In genomic region chr3:38567946-38568595, GRCm38 (mm10) we compare ENCODE assay signal across 16 mouse cellular contexts.
DNase-seq lines count a peak whose midpoint lies in the region; ATAC-seq and TF ChIP-seq lines count a peak whose summit lies in the region.
"Had no signal": no experiment of that assay in that cellular context is flagged by ENCODE, and none has a peak within 500 bp of the region (broad histone marks: within the 10 kb centered on the region; RNA-seq: fewer than 3 reads in every experiment).

No protein-coding gene starts in this region.

- H3K9me3 ChIP-seq in ES-Bruce4 (replicated peaks; ENCODE audit: control insufficient read depth, insufficient read depth, low read length, poor library complexity, severe bottlenecking) = no peaks in the 10 kb centered on the region
- H3K9me3 ChIP-seq in forebrain, embryonic 11.5 days (ENCODE audit: control insufficient read depth, low read length) = no peaks in the 10 kb centered on the region
- no peaks in the 10 kb centered on the region for H3K9me3 ChIP-seq in hindbrain, embryonic 12.5 days (replicated peaks)
- H3K9me3 ChIP-seq in midbrain, embryonic 13.5 days = no peaks in the 10 kb centered on the region
- H3K9me3 ChIP-seq: embryonic facial prominence, embryonic 13.5 days had no signal

- WGBS in forebrain, embryonic 11.5 days = 39% methylated on average over 8 of the region's 8 CpGs
- WGBS in hindbrain, embryonic 12.5 days = 33% methylated on average over 8 of the region's 8 CpGs
- 20% methylated on average over 8 of the region's 8 CpGs for WGBS in midbrain, embryonic 13.5 days

- 0 out of 2 replicates have a peak overlapping the region, but pooled peaks have one; percentile 19 for H3K27ac ChIP-seq in ES-Bruce4 (ENCODE audit: insufficient read depth, low read length)
- H3K27ac ChIP-seq in forebrain, embryonic 11.5 days (ENCODE audit: low read depth, low read length) = peak overlapping the region; percentile 37; the same call in 1 of the 2 replicates
- peak overlapping the region; percentile 78 for H3K27ac ChIP-seq in hindbrain, embryonic 12.5 days
- H3K27ac ChIP-seq in midbrain, embryonic 13.5 days = peak overlapping the region; percentile 75
- H3K27ac ChIP-seq: embryonic facial prominence, embryonic 13.5 days had no signal

- H3K4me3 ChIP-seq in ES-Bruce4 (ENCODE audit: low read depth, low read length) = no peak overlapping the region
- H3K4me3 ChIP-seq in forebrain, embryonic 11.5 days (ENCODE audit: low read depth, low read length) = no peak overlapping the region
- no peak overlapping the region for H3K4me3 ChIP-seq in hindbrain, embryonic 12.5 days
- H3K4me3 ChIP-seq in midbrain, embryonic 13.5 days (replicated peaks) = no peak overlapping the region
- H3K4me3 ChIP-seq: embryonic facial prominence, embryonic 13.5 days had no signal

- no peaks in the 10 kb centered on the region for H3K4me1 ChIP-seq in ES-Bruce4 (ENCODE audit: control insufficient read depth, insufficient read depth, low read length)
- H3K4me1 ChIP-seq in forebrain, embryonic 11.5 days (replicated peaks; ENCODE audit: control insufficient read depth, insufficient read depth, low read length) = peaks cover 6% of the 10 kb centered on the region; the same call in 1 of the 2 replicates
- peaks cover 32% of the 10 kb centered on the region for H3K4me1 ChIP-seq in hindbrain, embryonic 12.5 days
- peaks cover 41% of the 10 kb centered on the region for H3K4me1 ChIP-seq in midbrain, embryonic 13.5 days (replicated peaks)

- H3K36me3 ChIP-seq in ES-Bruce4 (ENCODE audit: control insufficient read depth, insufficient read depth, low read length, poor library complexity, severe bottlenecking) = no peaks in the 10 kb centered on the region
- H3K36me3 ChIP-seq in forebrain, embryonic 11.5 days (ENCODE audit: control insufficient read depth, insufficient read depth, low read length) = no peaks in the 10 kb centered on the region
- no peaks in the 10 kb centered on the region for H3K36me3 ChIP-seq in hindbrain, embryonic 12.5 days
- H3K36me3 ChIP-seq in midbrain, embryonic 13.5 days = no peaks in the 10 kb centered on the region
- H3K36me3 ChIP-seq: embryonic facial prominence, embryonic 13.5 days had no signal

- ATAC-seq in forebrain, embryonic 11.5 days (replicated peaks; ENCODE audit: low FRiP score) = peak; percentile 75
- peak; percentile 93 for ATAC-seq in hindbrain, embryonic 12.5 days (ENCODE audit: low FRiP score)
- ATAC-seq in midbrain, embryonic 13.5 days = peak; percentile 92

- no peak for DNase-seq in forebrain, embryonic 11.5 days (ENCODE audit: low spot score)
- DNase-seq in gastrocnemius, postnatal 10 days = no peak
- DNase-seq in adrenal gland, postnatal 10 days = no peak
- DNase-seq in right cerebral cortex, adult 2 months (ENCODE audit: low spot score in 2 of 2) = no peak
- DNase-seq: adrenal gland, postnatal 14 days; cerebellum, adult 9-11 months; kidney, adult 2 months; kidney, postnatal 36 days; left cerebral cortex, postnatal 4 days; lung, embryonic 14.5 days; right cerebral cortex, postnatal 4 days had no signal

- no peak overlapping the region for H3K4me2 ChIP-seq in forebrain, embryonic 11.5 days (ENCODE audit: low read depth, low read length, severe bottlenecking)
- 0 out of 2 replicates have a peak overlapping the region, but pooled peaks have one; percentile 11 for H3K4me2 ChIP-seq in hindbrain, embryonic 12.5 days (replicated peaks)
- no peak overlapping the region for H3K4me2 ChIP-seq in midbrain, embryonic 13.5 days (replicated peaks)
- H3K4me2 ChIP-seq: embryonic facial prominence, embryonic 13.5 days; liver, embryonic 11.5 days; lung, embryonic 14.5 days had no signal

- TF ChIP-seq CTCF in ES-Bruce4 (IDR thresholded peaks at IDR 0.05; ENCODE audit: low read depth, low read length) = no peak

- no peaks in the 10 kb centered on the region for H3K27me3 ChIP-seq in ES-Bruce4 (ENCODE audit: control insufficient read depth, insufficient read depth, low read length, poor library complexity, severe bottlenecking)
- H3K27me3 ChIP-seq in forebrain, embryonic 11.5 days (ENCODE audit: control insufficient read depth, insufficient read depth, low read length) = no peaks in the 10 kb centered on the region
- no peaks in the 10 kb centered on the region for H3K27me3 ChIP-seq in hindbrain, embryonic 12.5 days
- H3K27me3 ChIP-seq in midbrain, embryonic 13.5 days = no peaks in the 10 kb centered on the region
- H3K27me3 ChIP-seq: embryonic facial prominence, embryonic 13.5 days had no signal

- H3K9ac ChIP-seq in ES-Bruce4 (ENCODE audit: low read depth, poor library complexity, severe bottlenecking) = no peak overlapping the region
- H3K9ac ChIP-seq in forebrain, embryonic 11.5 days (ENCODE audit: low read length) = no peak overlapping the region
- H3K9ac ChIP-seq in hindbrain, embryonic 12.5 days = no peak overlapping the region
- H3K9ac ChIP-seq in midbrain, embryonic 13.5 days (replicated peaks) = no peak overlapping the region
- H3K9ac ChIP-seq: embryonic facial prominence, embryonic 13.5 days; lung, embryonic 14.5 days had no signal

- no peak for TF ChIP-seq POLR2A in ES-Bruce4 (IDR thresholded peaks at IDR 0.05; ENCODE audit: insufficient read depth, low read length)

- no peak for TF ChIP-seq EP300 in ES-Bruce4 (IDR thresholded peaks at IDR 0.05; ENCODE audit: insufficient read depth, low read depth, low read length)

Comparison
In these comparisons a context has a peak if more than half of its experiments do, and no peak if none do; other contexts are left out.
1. H3K27ac ChIP-seq: peak in every context shown above with its lines; median percentile 78 in hindbrain, embryonic 12.5 days; 75 in midbrain, embryonic 13.5 days; 37 in forebrain, embryonic 11.5 days; 19 in ES-Bruce4.